Mouse (Mus musculus) E14TG2a.4 (cell line): ENCODE results near the gene Sorcs1.

Experiments
- CTCF ChIP-seq: conservative IDR thresholded peaks from 2 replicates; pipeline ENCODE4 v1.5.1; 2014; ENCODE audit warnings: low read length
- NANOG ChIP-seq: IDR thresholded peaks from 2 replicates; pipeline ENCODE4 v1.6.1; 2014; ENCODE audit warnings: borderline replicate concordance, low read length, mixed read lengths
- POU5F1 ChIP-seq: IDR thresholded peaks from 2 replicates; pipeline ENCODE4 v1.6.1; 2014; ENCODE audit warnings: low read length, borderline replicate concordance

DNA sequence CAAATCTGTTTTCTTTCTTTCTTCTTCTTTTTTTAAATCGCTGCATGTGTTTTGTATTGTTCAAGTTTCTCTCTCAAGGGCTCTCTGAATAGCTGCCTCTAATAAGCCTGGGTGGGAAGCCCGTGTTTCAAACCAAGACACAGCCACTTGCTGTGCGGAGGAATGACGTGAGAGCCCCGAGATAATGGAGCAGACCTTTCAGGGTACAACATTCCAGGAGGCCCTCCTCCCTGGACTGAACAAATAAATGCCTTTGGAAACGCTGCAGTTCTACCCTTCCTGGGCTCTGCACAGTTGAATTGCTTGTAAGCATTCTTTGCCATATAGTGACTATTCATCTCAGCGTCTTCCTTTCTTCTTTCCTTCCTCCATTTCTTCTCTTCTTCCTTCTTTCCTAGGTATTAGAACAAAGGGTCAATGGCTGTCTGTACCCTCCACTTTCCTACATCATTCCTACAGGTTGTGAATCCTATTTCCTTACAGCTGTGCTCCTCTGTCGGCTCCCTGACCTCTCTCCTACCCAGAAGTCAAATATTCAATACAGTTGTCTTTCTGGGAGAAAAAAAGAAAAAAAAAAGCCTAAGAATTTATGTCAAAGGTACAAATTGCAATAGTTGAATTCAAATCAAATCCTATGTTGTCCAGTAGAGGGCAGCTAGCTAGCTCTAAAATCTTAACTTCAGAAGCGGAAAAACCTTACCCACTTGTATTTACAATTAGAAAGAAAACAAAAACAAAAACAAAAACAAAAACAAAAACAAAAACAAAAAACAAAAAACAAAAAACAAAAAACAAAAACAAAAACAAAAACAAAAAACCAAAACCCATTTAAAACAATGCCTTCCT is 315.6 kb downstream of the Sorcs1 start:
- peak; percentile 16 for TF ChIP-seq CTCF
- no peak for TF ChIP-seq POU5F1
- no peak for TF ChIP-seq NANOG
